Mouse (Mus musculus) layer of hippocampus, adult 2 months (tissue): ENCODE data around the gene Ttyh3. TPM values are rescaled to one million over a fixed set of nuclear protein-coding genes. Genes with fewer than 3 reads are reported as not detected.
A peak's percentile ranks its signal among the peaks of the same experiment; 100 is the strongest.
"Not testable (repeated sequence)": the region's sequence is repeated elsewhere in the genome, so short reads cannot be mapped to it uniquely, and the experiment has no call there.

Experiments
- DNase-seq, 2 experiments: peaks; one replicate each; pipeline ENCODE4 v3.0.0; 2022; ENCODE audit warnings: low spot score in 2 of 2
- H3K27ac ChIP-seq: fragments of 200-600 bp; 2 replicates; pipeline ENCODE4 v1.8.1; 2022
- H3K4me3 ChIP-seq: fragments of 200-600 bp; 2 replicates; pipeline ENCODE4 v1.8.1; 2022; ENCODE audit warnings: mild to moderate bottlenecking
- CTCF ChIP-seq: fragments of 200-600 bp; conservative IDR thresholded peaks from 2 replicates; pipeline ENCODE4 v1.8.1; 2022; ENCODE audit warnings: antibody characterized with exemption, mild to moderate bottlenecking, moderate library complexity
- long read RNA-seq, 2 experiments: library from polyadenylated mRNA; stranded (forward); transcript quantifications; one replicate each; pipeline ENCODE4 v2.0.0; 2021; ENCODE audit warnings: borderline mapping rate in 2 of 2
- total RNA-seq, 2 experiments: library from RNA; stranded (reverse); gene quantifications; 2 replicates each; pipeline ENCODE4 v1.2.3; 2021

Ttyh3 gene
- total RNA-seq, result 100 to 1,000 TPM; 187 to 201 TPM
- long read RNA-seq, experiment 1, full-length matches to known transcripts, result 91 of 160 reads
- long read RNA-seq, experiment 1, partial matches to known transcripts, result 20 of 160 reads
- long read RNA-seq, experiment 1, other reads (novel, unspliced or antisense), result 49 of 160 reads
- long read RNA-seq, experiment 2, full-length matches to known transcripts, result 144 of 247 reads
- long read RNA-seq, experiment 2, partial matches to known transcripts, result 42 of 247 reads
- long read RNA-seq, experiment 2, other reads (novel, unspliced or antisense), result 61 of 247 reads

DNA sequence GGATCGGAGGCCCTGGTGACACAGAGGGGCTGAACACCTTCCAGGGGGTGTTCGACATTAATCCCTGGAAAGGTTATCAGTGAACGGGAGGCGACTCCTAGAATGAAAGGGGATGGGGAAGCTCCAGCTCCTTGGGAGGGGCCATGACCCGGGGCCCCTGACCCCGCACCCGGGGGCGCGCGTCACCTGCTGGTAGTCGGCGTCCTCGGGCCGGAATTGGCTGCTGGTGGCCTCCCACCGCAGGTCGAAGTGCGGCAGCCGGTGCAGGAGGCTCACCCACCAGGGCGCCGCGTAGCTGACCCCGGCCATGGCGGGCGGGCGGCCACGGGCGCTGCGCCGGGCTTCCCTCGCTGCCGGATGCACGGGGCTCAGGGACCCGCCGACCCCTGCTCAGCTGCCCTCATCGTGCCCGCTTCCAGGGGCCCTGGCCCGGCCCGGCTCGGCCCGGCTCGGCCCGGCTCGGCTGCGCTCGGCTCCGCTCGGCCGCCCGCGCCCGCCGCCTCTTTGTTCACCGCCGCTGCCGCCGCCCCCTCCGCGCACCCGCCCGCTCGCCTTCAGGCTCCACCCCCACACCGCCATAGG, at the start of gene Ttyh3:
TSS of gene Ttyh3 (minus strand) at position 513 of the 582 bp plus-strand sequence.
- Histone ChIP-seq H3K27ac (peak within 1 kb of the TSS; percentile 100), H3K4me3 (peak within 1 kb of the TSS; percentile 99)
- DNase-seq, result no peak
- TF ChIP-seq CTCF, result no peak

DNA sequence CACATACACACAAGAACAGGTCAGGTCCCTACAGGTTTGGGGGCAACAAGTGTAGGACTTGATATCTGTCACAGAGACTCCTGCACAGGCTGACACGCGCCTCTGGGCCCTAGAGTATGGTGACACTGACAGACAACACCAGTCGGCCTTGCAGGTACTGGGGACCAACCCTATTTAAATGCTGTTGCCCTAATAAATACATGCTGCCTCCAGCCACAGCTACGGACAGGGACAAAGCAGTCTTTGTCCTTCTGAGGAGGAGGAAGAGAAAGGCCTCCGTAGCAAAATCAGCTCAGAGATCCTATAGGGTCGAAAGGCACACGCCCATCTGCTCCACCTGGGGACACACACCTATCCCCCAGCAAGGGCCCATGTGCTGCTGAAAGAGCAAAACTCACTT, 47.2 kb upstream of the Ttyh3 start:
- no peak for DNase-seq
- Histone ChIP-seq H3K27ac (no peak overlapping the region), H3K4me3 (no peak overlapping the region)
- TF ChIP-seq CTCF, result no peak

- Histone ChIP-seq H3K4me3 (no peak overlapping the region), H3K27ac (peak overlapping the region; percentile 41)
- TF ChIP-seq CTCF, result no peak
- DNase-seq, result no peak
These were observed 39.6 kb upstream of the Ttyh3 start for GRCm38 (mm10) chr5:140688434-140688833.

GRCm38 (mm10) chr5:140684343-140685148, 35.7 kb upstream of the Ttyh3 start:
- no peak for DNase-seq
- Histone ChIP-seq H3K27ac (no peak overlapping the region), H3K4me3 (no peak overlapping the region)
- peak; percentile 96 for TF ChIP-seq CTCF

- no peak for TF ChIP-seq CTCF
- H3K4me3 ChIP-seq, result no peak overlapping the region
- H3K27ac ChIP-seq, result no peak overlapping the region
- DNase-seq, result no peak
These were observed 33.3 kb upstream of the Ttyh3 start for GRCm38 (mm10) chr5:140682113-140682512.

- H3K4me3 ChIP-seq, result no peak overlapping the region
- no peak for TF ChIP-seq CTCF
- no peak for DNase-seq
- no peak overlapping the region for H3K27ac ChIP-seq
These were observed 32.1 kb upstream of the Ttyh3 start for GRCm38 (mm10) chr5:140680950-140681349.

DNA sequence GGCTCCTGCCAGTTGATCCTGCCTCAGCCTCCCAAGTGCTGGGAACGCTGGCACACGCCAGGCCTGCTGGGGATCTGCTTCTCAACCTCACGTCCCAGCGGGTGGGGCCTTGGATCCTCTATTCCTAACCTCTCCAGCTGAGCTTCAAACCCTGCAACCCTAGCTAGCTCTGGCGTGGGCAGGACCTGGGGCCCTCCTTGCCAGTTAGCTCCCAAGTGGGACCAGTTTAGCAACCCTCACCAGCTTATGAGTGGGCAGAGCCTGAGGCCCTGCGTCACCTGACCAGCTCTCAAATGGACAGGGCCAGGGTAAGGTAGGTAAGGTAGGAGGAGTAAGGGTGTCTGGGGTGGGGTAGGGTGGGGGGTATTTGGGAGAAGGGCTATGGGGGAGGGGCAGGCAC, 31.2 kb upstream of the Ttyh3 start:
- no peak for DNase-seq
- no peak for TF ChIP-seq CTCF
- Histone ChIP-seq H3K4me3 (no peak overlapping the region), H3K27ac (no peak overlapping the region)

- DNase-seq, result no peak
- no peak for TF ChIP-seq CTCF
- Histone ChIP-seq H3K4me3 (no peak overlapping the region), H3K27ac (no peak overlapping the region)
These were observed 28.3 kb upstream of the Ttyh3 start for GRCm38 (mm10) chr5:140677137-140677536.

GRCm38 (mm10) chr5:140675640-140676039, 26.8 kb upstream of the Ttyh3 start:
- DNase-seq, result no peak

GRCm38 (mm10) chr5:140675079-140675478, 26.2 kb upstream of the Ttyh3 start:
- no peak overlapping the region for H3K27ac ChIP-seq
- no peak for DNase-seq
- no peak overlapping the region for H3K4me3 ChIP-seq
- TF ChIP-seq CTCF, result no peak

More at GRCm38 (mm10) chr5:140675640-140676039, 26.8 kb upstream of the Ttyh3 start:
- no peak overlapping the region for H3K4me3 ChIP-seq
- TF ChIP-seq CTCF, result no peak
- no peak overlapping the region for H3K27ac ChIP-seq

- H3K27ac ChIP-seq, result no peak overlapping the region
- DNase-seq, result no peak
- no peak overlapping the region for H3K4me3 ChIP-seq
- no peak for TF ChIP-seq CTCF
These were observed 25.2 kb upstream of the Ttyh3 start for GRCm38 (mm10) chr5:140674036-140674435.

DNA sequence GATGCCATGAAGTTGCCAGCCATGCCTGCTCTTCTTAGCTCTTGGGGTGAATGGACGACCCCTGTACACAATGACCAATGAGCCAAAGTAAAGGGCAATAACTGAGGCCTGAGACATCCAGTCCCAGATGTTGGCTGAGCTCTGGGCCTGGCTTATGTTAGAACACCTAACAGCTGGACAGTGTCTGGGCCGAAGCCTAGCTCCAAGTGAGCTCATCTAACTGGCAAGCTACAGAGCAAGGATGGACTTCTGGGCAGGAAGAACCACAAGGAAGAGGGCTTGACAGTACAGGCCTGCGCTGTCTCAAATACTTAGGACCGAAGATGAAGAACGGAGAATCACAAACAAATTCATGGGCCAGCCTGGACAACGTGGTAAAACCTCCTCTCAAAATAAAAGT, 23.8 kb upstream of the Ttyh3 start:
- DNase-seq, H3K27ac ChIP-seq, H3K4me3 ChIP-seq: not testable (repeated sequence)

DNA sequence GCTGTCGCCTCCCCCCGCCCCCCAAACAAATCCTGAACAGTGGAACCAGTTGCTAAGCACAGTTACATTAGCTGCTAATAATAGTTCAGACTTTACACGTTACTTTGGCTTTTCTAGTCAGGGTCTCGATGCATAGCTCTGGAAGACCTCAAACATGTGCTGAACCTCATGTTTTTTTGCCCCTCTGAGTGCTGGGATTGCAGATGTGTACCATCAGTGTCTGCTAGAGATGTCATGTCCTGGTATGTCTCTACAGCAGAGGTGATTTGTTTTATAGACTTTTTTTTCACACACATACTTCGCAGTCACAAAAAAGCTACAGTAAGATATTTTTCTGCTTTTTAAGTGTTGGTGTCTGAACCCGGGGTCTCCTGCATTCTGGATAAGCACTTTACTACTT, 23.3 kb upstream of the Ttyh3 start:
- no peak overlapping the region; the same call in 1 of the 2 replicates for H3K27ac ChIP-seq
- H3K4me3 ChIP-seq, result no peak overlapping the region
- TF ChIP-seq CTCF, result no peak
- DNase-seq, result no peak
